Mouse (Mus musculus) layer of hippocampus, adult 11-12 months (tissue): ENCODE measurements around the gene Etv6.

ENCODE experiments used
- DNase-seq: peaks from one replicate; pipeline ENCODE4 v3.0.0; 2022; ENCODE audit warnings: low spot score

Gene Etv6

GRCm38 (mm10) chr6:134078016-134078415 is 42.5 kb downstream of the Etv6 start:
- no peak for DNase-seq

GRCm38 (mm10) chr6:134079112-134079511 is 43.6 kb downstream of the Etv6 start:
- peak; percentile 31 for DNase-seq

GRCm38 (mm10) chr6:134079563-134079962 is 44.1 kb downstream of the Etv6 start:
- DNase-seq, result no peak

DNA sequence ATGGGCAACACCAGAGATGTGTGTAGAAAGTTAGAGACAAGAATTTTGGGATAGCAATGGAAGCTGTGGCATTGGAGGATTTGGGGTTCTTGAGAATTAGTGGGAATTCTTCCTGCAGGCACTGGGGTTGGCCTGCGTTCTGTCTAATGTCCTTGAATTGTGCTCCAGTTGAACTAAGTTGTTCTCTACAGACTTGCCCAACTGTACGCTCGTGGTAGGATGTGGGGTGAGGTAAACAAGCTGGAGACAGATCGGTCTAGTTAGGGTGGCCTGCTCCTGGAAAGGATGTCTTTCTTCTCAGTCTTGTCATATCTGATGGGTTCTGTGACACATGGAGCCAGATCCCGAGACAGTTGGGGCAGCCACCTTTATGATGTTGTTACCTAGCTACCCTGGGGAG is 45.4 kb downstream of the Etv6 start:
- DNase-seq, result no peak

DNA sequence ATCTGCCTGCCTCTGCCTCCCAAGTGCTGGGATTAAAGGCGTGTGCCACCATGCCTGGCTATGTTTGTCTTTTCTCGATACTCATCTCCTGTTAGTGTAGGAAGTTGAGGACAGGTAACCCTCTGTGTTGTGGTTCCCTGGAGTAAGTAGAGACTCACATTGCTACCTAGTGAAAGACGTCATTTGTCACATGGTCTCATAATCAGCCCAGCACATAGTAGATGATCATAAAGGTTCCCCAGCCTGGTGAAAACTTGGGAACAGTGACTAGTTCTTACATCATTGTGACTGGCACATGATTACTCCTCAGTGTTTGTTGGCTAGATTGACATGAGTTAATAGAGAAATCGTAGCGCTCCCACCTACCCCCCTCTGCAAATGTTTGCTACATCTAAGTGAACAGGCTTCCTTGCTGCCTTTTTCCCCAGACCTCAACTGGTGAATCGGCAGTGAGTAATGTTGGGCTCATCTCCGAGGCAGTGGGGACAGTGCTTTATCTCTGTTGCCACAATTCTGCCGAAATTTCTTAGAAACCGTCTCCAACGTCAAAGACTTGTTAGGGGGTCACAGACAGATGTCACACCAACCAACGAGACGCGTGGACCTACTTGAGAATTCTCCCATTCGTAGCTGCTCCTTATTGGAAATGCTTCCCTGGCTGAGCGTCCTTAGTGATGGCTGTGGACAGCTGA is 46.9 kb downstream of the Etv6 start:
- DNase-seq, result no peak

- no peak for DNase-seq
These were observed 47.9 kb downstream of the Etv6 start for GRCm38 (mm10) chr6:134083428-134083827.

DNA sequence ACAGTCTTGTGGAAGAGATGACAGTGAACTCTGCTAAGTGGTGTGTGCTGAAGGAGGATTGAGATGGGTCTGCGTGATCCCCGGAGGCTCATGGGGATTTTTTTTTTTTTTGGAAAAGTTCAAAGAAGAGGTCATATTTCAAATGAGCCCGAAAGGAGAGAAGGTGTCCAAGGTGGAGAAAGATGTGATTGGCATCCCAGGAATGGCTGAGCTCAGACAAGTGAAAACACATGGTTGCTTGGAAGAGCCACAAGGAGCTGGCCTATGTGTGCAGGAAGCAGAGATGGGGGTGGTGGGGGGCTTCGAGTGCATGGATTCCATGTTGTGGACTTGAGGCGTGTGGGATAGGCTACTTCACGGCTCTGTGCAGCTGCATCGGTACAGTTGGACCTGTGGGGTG is 50.9 kb downstream of the Etv6 start:
- DNase-seq, result no peak

DNA sequence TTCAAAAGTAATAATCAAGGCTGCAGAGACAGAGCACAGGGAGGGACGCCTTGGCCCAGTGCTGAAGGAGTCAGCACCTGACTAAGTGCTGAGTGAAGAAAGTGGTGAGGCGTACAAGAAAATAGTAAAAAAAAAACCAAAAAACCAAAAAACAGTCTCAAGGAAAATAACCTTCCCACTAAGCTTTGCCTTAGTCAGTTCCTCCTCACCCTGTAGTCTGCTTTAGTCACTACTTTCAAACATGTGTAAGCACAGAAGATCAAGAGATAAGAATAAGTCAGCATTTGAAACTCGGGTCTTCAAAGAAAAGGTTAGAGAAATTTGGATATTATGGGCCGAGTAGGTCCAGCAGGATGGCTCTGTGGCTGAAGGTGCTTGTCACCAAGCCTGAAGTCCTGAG is 52.2 kb downstream of the Etv6 start:
- DNase-seq, result no peak

GRCm38 (mm10) chr6:134089671-134090377 is 54.3 kb downstream of the Etv6 start:
- no peak for DNase-seq

DNA sequence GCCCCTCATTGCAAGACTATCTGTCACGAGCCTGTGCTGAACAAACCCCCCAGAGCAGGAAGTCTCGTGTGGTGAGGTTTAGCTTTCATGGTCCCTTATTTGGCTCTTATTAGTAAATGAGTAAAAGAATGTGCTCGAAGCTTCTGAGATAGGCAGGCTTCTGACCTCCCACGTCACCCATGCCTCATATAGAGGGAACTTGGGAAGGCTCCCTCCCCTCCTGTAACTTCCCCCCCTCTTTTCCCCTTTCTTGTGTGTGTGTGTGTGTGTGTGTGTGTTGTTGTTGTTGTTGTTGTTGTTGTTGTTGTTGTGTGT is 54.8 kb downstream of the Etv6 start:
- DNase-seq, result no peak

DNA sequence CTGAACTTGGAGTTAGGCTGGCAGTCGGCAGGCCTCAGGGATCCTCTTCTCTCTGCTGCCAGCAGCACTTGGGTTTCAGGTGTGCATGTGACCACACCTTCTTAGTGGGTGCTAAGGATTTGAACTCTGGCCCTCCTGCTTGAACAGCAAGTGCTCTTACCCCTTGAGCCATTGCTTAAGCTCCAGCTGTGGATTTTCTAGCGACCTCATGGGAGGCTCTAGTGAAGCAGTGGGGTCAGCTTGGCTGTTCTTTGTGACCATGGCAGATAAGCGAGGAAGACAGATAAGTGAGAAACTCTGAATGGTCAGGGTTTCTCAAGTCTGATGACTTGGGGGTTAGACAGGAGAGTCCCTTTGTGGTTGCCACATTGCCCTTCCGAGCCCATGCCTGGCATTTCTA is 55.4 kb downstream of the Etv6 start:
- no peak for DNase-seq

GRCm38 (mm10) chr6:134091398-134091801 is 55.9 kb downstream of the Etv6 start:
- DNase-seq, result no peak

DNA sequence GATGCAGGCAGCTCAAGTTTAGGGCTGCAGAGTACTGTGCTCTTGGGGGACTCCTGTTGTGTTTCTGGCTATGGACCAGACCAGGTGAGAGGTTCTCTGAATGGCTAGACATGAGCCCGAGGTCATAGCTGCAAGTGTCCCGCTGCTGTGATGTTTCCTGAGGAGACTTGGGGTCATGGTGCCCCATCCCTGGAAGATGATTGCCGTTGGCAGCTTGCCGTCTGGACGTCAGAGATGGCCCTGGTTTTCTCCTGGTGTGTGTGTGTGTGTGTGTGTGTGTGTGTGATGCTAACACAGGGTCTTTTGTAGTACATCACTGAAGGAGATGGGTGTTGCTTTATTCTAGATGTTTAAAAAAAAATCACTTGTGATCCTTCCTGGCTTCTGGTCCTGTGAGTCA is 58.6 kb downstream of the Etv6 start:
- no peak for DNase-seq

DNA sequence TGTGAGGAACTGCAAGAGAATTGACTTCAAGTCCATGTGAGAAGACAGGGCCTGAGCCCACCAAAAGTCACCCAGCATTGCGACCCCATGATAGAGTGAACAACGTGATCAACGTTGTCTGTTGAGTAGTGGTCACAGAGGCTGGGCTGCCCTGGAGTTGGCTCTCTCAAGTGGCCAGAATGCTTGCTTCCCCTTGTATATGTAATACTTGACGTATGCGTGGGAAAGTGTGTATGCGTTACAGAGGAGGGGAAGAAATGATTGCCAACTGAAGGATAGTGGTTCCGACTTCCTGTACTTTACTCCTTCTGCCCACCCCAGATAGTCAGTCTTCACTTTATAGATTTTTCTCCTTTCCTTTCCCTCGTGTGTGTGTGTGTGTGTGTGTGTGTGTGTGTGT is 59.1 kb downstream of the Etv6 start:
- no peak for DNase-seq

DNA sequence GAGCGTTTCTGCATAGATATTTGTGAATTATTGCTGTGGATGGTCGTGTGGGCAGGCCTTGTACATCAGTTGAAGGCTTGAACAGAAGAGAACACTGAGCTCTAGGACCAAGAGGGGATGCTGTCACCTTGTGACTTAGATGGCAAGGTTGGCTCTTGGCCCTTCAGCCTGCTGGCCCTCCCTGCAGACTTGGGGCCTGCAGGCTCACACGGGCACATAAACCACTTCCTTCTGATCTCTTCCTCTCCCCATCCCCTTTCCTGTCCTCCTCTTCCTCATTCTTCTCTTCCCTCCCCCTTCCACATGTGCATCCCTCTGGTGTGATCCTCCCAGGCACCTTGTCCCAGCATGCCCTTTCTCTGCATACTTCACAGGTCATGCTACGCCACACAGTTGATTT is 60.1 kb downstream of the Etv6 start:
- DNase-seq, result no peak

- no peak for DNase-seq
These were observed 64.7 kb downstream of the Etv6 start for GRCm38 (mm10) chr6:134099976-134100743.

DNA sequence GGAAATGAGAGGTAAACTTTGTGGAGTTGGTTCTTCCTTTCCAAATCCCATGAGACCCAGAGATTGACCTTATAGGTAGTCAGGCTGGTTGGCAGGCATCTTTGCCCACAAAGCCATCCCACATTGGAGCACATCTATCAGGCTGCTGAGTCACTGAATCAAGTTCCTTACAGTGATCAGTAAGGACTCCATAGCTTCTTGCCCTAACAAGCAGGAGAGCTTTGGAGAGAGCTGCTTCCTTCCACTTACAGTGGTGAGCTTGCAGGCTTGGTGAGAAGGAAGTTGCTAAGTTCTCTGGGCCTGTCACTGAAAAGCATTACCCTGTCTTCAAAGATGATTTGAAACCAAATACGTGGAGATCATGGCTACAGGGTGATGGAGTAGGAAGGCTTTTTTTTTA is 66.9 kb downstream of the Etv6 start:
- no peak for DNase-seq

- no peak for DNase-seq
These were observed 68.0 kb downstream of the Etv6 start for GRCm38 (mm10) chr6:134103519-134103918.

DNA sequence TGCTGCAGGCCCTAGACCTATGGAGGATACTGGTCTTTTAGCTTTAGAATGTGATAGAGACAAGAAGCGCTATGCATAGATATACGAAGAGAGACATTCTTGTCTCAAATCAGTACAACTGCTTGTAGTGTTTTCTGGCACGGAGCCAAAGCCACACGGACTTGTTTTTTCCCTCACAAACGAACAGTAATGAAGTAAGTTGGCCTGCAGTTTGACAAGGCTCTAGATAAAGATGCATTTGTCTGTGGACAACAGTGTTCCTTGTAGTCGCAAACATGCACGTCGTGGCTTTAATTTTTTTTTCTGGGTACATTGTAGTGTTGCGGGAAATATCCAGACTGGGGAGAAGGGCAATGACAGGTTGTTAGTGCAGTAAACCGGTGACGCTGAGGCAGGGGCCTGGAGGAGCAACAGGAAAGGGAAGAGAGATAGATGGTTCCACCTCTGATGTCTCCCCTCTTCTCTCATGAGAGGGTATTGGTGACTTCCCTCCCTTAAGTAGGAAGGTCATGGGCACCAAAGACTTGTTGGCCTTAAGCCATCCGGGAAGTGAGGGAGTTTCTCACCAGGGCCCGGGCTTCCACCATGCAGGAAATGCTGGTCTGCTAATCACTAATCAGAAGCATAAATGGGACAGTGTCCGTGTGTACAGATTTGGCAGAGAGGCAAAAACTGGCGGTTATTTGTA is 70.2 kb downstream of the Etv6 start:
- DNase-seq, result peak; percentile 28

DNA sequence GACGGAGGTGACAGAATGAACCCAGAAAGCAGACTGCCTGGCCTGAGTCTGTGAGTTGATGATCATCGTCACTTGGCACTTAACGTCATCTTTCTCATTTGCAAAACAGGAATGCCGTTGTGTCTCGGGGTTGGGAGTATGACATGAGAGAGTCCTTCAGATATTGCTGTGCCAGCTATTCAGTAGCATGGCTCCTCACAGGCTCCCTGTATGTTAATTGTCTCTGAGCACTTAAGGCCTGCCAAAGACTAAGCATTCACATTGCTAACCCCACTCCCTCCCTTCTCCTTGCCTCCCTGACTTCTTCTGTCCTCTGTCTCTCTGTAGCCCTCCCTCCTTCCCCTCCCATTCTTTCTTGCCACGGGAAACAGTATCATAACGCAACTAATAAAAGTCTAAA is 72.2 kb downstream of the Etv6 start:
- no peak for DNase-seq

- DNase-seq, result no peak
These were observed 74.2 kb downstream of the Etv6 start for GRCm38 (mm10) chr6:134109675-134110074.

DNA sequence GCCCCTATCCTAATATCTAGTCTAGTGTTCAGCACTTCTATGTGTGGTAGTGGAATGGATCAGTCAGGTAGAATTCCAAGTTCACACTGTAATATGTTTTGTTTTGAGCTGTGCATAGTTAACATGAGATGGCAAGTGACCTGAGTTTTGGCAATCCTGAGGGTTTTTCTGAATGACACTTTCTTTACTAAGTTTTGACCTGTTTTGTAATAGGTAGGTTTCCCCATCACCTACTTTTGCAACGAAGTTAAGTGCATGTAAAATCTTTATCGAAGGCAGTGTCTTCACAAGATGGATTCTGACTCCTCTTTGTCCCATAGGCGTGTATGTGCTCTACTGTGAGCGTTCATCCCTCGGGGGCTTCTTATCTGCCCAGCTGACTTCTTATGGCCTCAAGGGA is 74.7 kb downstream of the Etv6 start:
- no peak for DNase-seq

- DNase-seq, result no peak
These were observed 76.1 kb downstream of the Etv6 start for GRCm38 (mm10) chr6:134111599-134111998.
